Mouse (Mus musculus): ENCODE results near the gene Ctps. TPM values are rescaled to one million over a fixed set of nuclear protein-coding genes. Genes with fewer than 3 reads are reported as not detected.
A peak's percentile ranks its signal among the peaks of the same experiment; 100 is the strongest.

The Ctps gene
- polyA plus RNA-seq, 1 experiment, result 6.3 TPM

GRCm38 (mm10) chr4:120531986-120532385 is 38.1 kb downstream of the Ctps start, which contains the start of gene Slfnl1:
Slfnl1 (plus strand) TSS chr4:120532231.
- TF ChIP-seq CTCF (IDR thresholded peaks at IDR 0.05; ENCODE audit: control insufficient read depth, insufficient read depth, insufficient replicate concordance, low read depth, low read length) (no peak), POLR2A (IDR thresholded peaks at IDR 0.05; ENCODE audit: control insufficient read depth, low read depth, low read length) (peak; percentile 65; the same call in 1 of the 2 replicates)
- H3K36me3 ChIP-seq (ENCODE audit: control insufficient read depth, insufficient read depth, low read length), result peaks cover 2% of the 10 kb centered on the region
- peak within 1 kb of the TSS; percentile 86 for H3K27ac ChIP-seq (ENCODE audit: control insufficient read depth, insufficient read depth, low read depth, low read length)
- H3K4me1 ChIP-seq (ENCODE audit: control insufficient read depth, insufficient read depth, low read length), result no peaks in the 10 kb centered on the region
- peak within 1 kb of the TSS; percentile 86 for H3K4me3 ChIP-seq (ENCODE audit: control insufficient read depth, low read depth, low read length)
- H3K27me3 ChIP-seq (ENCODE audit: control insufficient read depth, insufficient read depth, low read length), result no peaks in the 10 kb centered on the region

GRCm38 (mm10) chr4:120528171-120528570 is 41.9 kb downstream of the Ctps start:
- Histone ChIP-seq H3K27ac (ENCODE audit: control insufficient read depth, insufficient read depth, low read depth, low read length) (no peak overlapping the region), H3K4me3 (ENCODE audit: control insufficient read depth, low read depth, low read length) (no peak overlapping the region), H3K27me3 (ENCODE audit: control insufficient read depth, insufficient read depth, low read length) (no peaks in the 10 kb centered on the region), H3K36me3 (ENCODE audit: control insufficient read depth, insufficient read depth, low read length) (peaks cover 4% of the 10 kb centered on the region), H3K4me1 (ENCODE audit: control insufficient read depth, insufficient read depth, low read length) (no peaks in the 10 kb centered on the region)
- TF ChIP-seq POLR2A (IDR thresholded peaks at IDR 0.05; ENCODE audit: control insufficient read depth, low read depth, low read length), result 0 out of 2 replicates have a peak, but pooled peaks have one; percentile 3
- no peak for TF ChIP-seq CTCF (IDR thresholded peaks at IDR 0.05; ENCODE audit: control insufficient read depth, insufficient read depth, insufficient replicate concordance, low read depth, low read length)

- Histone ChIP-seq H3K4me1 (ENCODE audit: control insufficient read depth, insufficient read depth, low read length) (no peaks in the 10 kb centered on the region), H3K4me3 (ENCODE audit: control insufficient read depth, low read depth, low read length) (no peak overlapping the region), H3K27ac (ENCODE audit: control insufficient read depth, insufficient read depth, low read depth, low read length) (no peak overlapping the region), H3K36me3 (ENCODE audit: control insufficient read depth, insufficient read depth, low read length) (peaks cover 4% of the 10 kb centered on the region), H3K27me3 (ENCODE audit: control insufficient read depth, insufficient read depth, low read length) (no peaks in the 10 kb centered on the region)
- TF ChIP-seq POLR2A (IDR thresholded peaks at IDR 0.05; ENCODE audit: control insufficient read depth, low read depth, low read length) (no peak), CTCF (IDR thresholded peaks at IDR 0.05; ENCODE audit: control insufficient read depth, insufficient read depth, insufficient replicate concordance, low read depth, low read length) (no peak)
Measured at GRCm38 (mm10) chr4:120523092-120523491, 47.0 kb downstream of the Ctps start.

GRCm38 (mm10) chr4:120522351-120522750 is 47.7 kb downstream of the Ctps start:
- TF ChIP-seq CTCF (IDR thresholded peaks at IDR 0.05; ENCODE audit: control insufficient read depth, insufficient read depth, insufficient replicate concordance, low read depth, low read length), result no peak
- no peak for TF ChIP-seq POLR2A (IDR thresholded peaks at IDR 0.05; ENCODE audit: control insufficient read depth, low read depth, low read length)
- H3K27me3 ChIP-seq (ENCODE audit: control insufficient read depth, insufficient read depth, low read length), result no peaks in the 10 kb centered on the region
- H3K4me1 ChIP-seq (ENCODE audit: control insufficient read depth, insufficient read depth, low read length), result no peaks in the 10 kb centered on the region
- peaks cover 5% of the 10 kb centered on the region for H3K36me3 ChIP-seq (ENCODE audit: control insufficient read depth, insufficient read depth, low read length)
- H3K27ac ChIP-seq (ENCODE audit: control insufficient read depth, insufficient read depth, low read depth, low read length), result no peak overlapping the region
- H3K4me3 ChIP-seq (ENCODE audit: control insufficient read depth, low read depth, low read length), result no peak overlapping the region

DNA sequence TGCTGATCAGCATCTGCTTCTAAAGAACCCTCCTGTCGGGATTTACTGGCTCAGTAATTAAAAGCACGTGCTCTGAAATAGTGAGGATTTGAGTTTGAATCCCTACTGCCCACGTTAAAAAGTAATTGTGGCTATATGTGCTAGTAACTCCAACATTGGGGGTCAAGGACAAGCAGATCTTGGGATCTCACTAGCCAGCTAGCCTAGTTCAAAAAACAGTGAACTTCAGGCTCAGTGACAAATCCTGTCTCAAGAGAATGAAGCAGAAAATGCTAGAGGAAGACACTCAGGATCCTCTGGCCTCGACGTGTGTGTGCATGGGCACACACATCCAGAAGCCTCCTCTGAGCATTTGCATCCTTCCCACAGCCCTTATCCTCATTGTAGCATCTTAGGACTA is 48.3 kb downstream of the Ctps start:
- no peak for TF ChIP-seq POLR2A (IDR thresholded peaks at IDR 0.05; ENCODE audit: control insufficient read depth, low read depth, low read length)
- TF ChIP-seq CTCF (IDR thresholded peaks at IDR 0.05; ENCODE audit: control insufficient read depth, insufficient read depth, insufficient replicate concordance, low read depth, low read length), result no peak
- Histone ChIP-seq H3K4me3 (ENCODE audit: control insufficient read depth, low read depth, low read length) (no peak overlapping the region), H3K27me3 (ENCODE audit: control insufficient read depth, insufficient read depth, low read length) (no peaks in the 10 kb centered on the region), H3K36me3 (ENCODE audit: control insufficient read depth, insufficient read depth, low read length) (peaks cover 7% of the 10 kb centered on the region), H3K27ac (ENCODE audit: control insufficient read depth, insufficient read depth, low read depth, low read length) (no peak overlapping the region), H3K4me1 (ENCODE audit: control insufficient read depth, insufficient read depth, low read length) (no peaks in the 10 kb centered on the region)

DNA sequence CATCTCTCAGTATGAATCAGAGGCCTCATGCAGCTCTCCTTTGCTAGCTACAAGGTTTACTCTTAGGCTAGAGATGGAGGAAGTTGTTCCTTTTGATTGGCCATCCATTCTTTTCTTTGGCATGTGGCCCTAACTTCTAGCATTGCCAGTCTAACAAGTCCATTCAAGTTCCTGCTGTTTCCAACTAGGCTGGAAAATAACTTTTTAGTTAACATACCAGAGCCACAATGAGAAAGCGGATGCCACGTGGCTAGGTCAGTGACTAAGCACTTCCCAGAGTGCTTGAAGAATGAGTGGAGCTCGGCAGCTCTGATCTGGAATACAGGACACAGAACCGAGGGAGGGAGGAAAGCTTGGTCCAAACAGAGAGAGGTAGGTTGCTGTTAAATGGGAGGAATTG is 52.7 kb downstream of the Ctps start:
- peaks cover 6% of the 10 kb centered on the region for H3K36me3 ChIP-seq (ENCODE audit: control insufficient read depth, insufficient read depth, low read length)

DNA sequence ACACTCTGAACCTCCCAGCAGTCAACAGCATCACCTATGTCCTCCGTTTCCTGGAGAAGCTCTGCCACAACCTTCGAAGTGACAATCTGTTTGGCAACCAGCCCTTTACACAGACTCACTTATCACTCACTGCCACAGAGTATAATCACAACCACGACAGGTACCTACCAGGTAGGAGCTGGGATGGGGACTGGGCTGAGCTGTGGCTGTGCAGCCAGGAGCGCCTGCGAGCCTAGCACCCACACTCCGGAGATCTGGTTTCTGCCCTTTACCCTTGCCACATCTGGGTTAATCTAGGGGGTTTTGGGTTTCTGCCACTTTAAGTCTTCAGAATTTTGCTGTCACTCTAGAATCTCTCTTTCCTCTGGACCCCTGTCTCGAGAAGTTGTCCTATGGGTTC is 53.2 kb downstream of the Ctps start:
- Histone ChIP-seq H3K4me3 (ENCODE audit: control insufficient read depth, low read depth, low read length) (no peak overlapping the region), H3K27me3 (ENCODE audit: control insufficient read depth, insufficient read depth, low read length) (no peaks in the 10 kb centered on the region), H3K36me3 (ENCODE audit: control insufficient read depth, insufficient read depth, low read length) (peaks cover 6% of the 10 kb centered on the region), H3K27ac (ENCODE audit: control insufficient read depth, insufficient read depth, low read depth, low read length) (no peak overlapping the region), H3K4me1 (ENCODE audit: control insufficient read depth, insufficient read depth, low read length) (no peaks in the 10 kb centered on the region)
- no peak for TF ChIP-seq CTCF (IDR thresholded peaks at IDR 0.05; ENCODE audit: control insufficient read depth, insufficient read depth, insufficient replicate concordance, low read depth, low read length)
- no peak for TF ChIP-seq POLR2A (IDR thresholded peaks at IDR 0.05; ENCODE audit: control insufficient read depth, low read depth, low read length)

More for the DNA sequence above, 52.7 kb downstream of the Ctps start:
- no peak overlapping the region for H3K27ac ChIP-seq (ENCODE audit: control insufficient read depth, insufficient read depth, low read depth, low read length)
- no peaks in the 10 kb centered on the region for H3K27me3 ChIP-seq (ENCODE audit: control insufficient read depth, insufficient read depth, low read length)
- TF ChIP-seq CTCF (IDR thresholded peaks at IDR 0.05; ENCODE audit: control insufficient read depth, insufficient read depth, insufficient replicate concordance, low read depth, low read length) (no peak), POLR2A (IDR thresholded peaks at IDR 0.05; ENCODE audit: control insufficient read depth, low read depth, low read length) (no peak)
- H3K4me3 ChIP-seq (ENCODE audit: control insufficient read depth, low read depth, low read length), result no peak overlapping the region
- H3K4me1 ChIP-seq (ENCODE audit: control insufficient read depth, insufficient read depth, low read length), result no peaks in the 10 kb centered on the region

GRCm38 (mm10) chr4:120516491-120516890 is 53.6 kb downstream of the Ctps start:
- no peak overlapping the region for H3K4me3 ChIP-seq (ENCODE audit: control insufficient read depth, low read depth, low read length)
- H3K36me3 ChIP-seq (ENCODE audit: control insufficient read depth, insufficient read depth, low read length), result peaks cover 6% of the 10 kb centered on the region
- TF ChIP-seq POLR2A (IDR thresholded peaks at IDR 0.05; ENCODE audit: control insufficient read depth, low read depth, low read length), result no peak
- TF ChIP-seq CTCF (IDR thresholded peaks at IDR 0.05; ENCODE audit: control insufficient read depth, insufficient read depth, insufficient replicate concordance, low read depth, low read length), result no peak
- no peaks in the 10 kb centered on the region for H3K4me1 ChIP-seq (ENCODE audit: control insufficient read depth, insufficient read depth, low read length)
- no peak overlapping the region for H3K27ac ChIP-seq (ENCODE audit: control insufficient read depth, insufficient read depth, low read depth, low read length)
- no peaks in the 10 kb centered on the region for H3K27me3 ChIP-seq (ENCODE audit: control insufficient read depth, insufficient read depth, low read length)

Data from testis, adult 2 months (tissue).